In genomic region chr6:48016090-48016521, GRCm38 (mm10) we compare ENCODE assay signal across 8 mouse cellular contexts. TPM values are rescaled to one million over a fixed set of nuclear protein-coding genes. Genes with fewer than 3 reads are reported as not detected.
DNase-seq lines count a peak whose midpoint lies in the region; ATAC-seq and TF ChIP-seq lines count a peak whose summit lies in the region.

No protein-coding gene starts in this region.

- H3K27ac ChIP-seq in cortical plate, adult 2 months (ENCODE audit: insufficient read depth, low read length): no peak overlapping the region
- peak overlapping the region; percentile 51; the same call in 1 of the 2 replicates for H3K27ac ChIP-seq in intestine, embryonic 14.5 days (ENCODE audit: low read depth)
- no peak overlapping the region for H3K27ac ChIP-seq in limb, embryonic 11.5 days (replicated peaks; ENCODE audit: low read depth, low read length)
- no peak overlapping the region for H3K27ac ChIP-seq in midbrain, embryonic 12.5 days (replicated peaks)

- no peaks in the 10 kb centered on the region for H3K9me3 ChIP-seq in intestine, embryonic 14.5 days (ENCODE audit: control insufficient read depth, low read length)
- no peaks in the 10 kb centered on the region for H3K9me3 ChIP-seq in limb, embryonic 11.5 days (ENCODE audit: control insufficient read depth, low read length)
- H3K9me3 ChIP-seq in midbrain, embryonic 12.5 days: no peaks in the 10 kb centered on the region

- no peaks in the 10 kb centered on the region for H3K4me1 ChIP-seq in cortical plate, adult 2 months (ENCODE audit: control insufficient read depth, insufficient read depth, low read length)
- no peaks in the 10 kb centered on the region for H3K4me1 ChIP-seq in intestine, embryonic 14.5 days (replicated peaks; ENCODE audit: control insufficient read depth, insufficient read depth, low read length)
- no peaks in the 10 kb centered on the region for H3K4me1 ChIP-seq in limb, embryonic 11.5 days (ENCODE audit: control insufficient read depth, insufficient read depth, low read length)
- peaks cover 6% of the 10 kb centered on the region; the same call in 1 of the 2 replicates for H3K4me1 ChIP-seq in midbrain, embryonic 12.5 days

- 0 out of 2 replicates have a peak, but pooled peaks cover 7% of the 10 kb centered on the region for H3K36me3 ChIP-seq in intestine, embryonic 14.5 days (ENCODE audit: control insufficient read depth, insufficient read depth, low read length)
- no peaks in the 10 kb centered on the region for H3K36me3 ChIP-seq in limb, embryonic 11.5 days (ENCODE audit: control insufficient read depth, insufficient read depth, low read length)
- 0 out of 2 replicates have a peak, but pooled peaks cover 6% of the 10 kb centered on the region for H3K36me3 ChIP-seq in midbrain, embryonic 12.5 days

- no peak for TF ChIP-seq POLR2A in cortical plate, adult 2 months (IDR thresholded peaks at IDR 0.05; ENCODE audit: extremely low read depth, insufficient read depth, low read length)

- DNase-seq in layer of hippocampus, adult 11-12 months (ENCODE audit: low spot score): peak; percentile 80
- DNase-seq in layer of hippocampus, adult 9-10 months (ENCODE audit: low spot score): no peak
- DNase-seq in gastrocnemius, postnatal 4 days (ENCODE audit: low spot score in 2 of 2): peak; percentile 61 to 68
- DNase-seq in intestine, embryonic 14.5 days (ENCODE audit: low spot score): peak; percentile 74
- peak; percentile 90 for DNase-seq in limb, embryonic 11.5 days (ENCODE audit: low spot score)
- peak; percentile 20 for DNase-seq in spleen, adult 12 weeks (ENCODE audit: low spot score)

- H3K4me2 ChIP-seq in intestine, embryonic 14.5 days (ENCODE audit: low read length): peak overlapping the region; percentile 54
- peak overlapping the region; percentile 50 for H3K4me2 ChIP-seq in limb, embryonic 11.5 days (ENCODE audit: low read depth, severe bottlenecking)
- H3K4me2 ChIP-seq in midbrain, embryonic 12.5 days (replicated peaks): peak overlapping the region; percentile 65

- 0% methylated on average over 19 of the region's 24 CpGs for WGBS in intestine, embryonic 14.5 days
- 0% methylated on average over 21 of the region's 24 CpGs for WGBS in limb, embryonic 11.5 days
- WGBS in midbrain, embryonic 12.5 days: 1% methylated on average over 24 of the region's 24 CpGs

- peak overlapping the region; percentile 47 for H3K9ac ChIP-seq in intestine, embryonic 14.5 days (ENCODE audit: low read length)
- H3K9ac ChIP-seq in limb, embryonic 11.5 days (ENCODE audit: low read length): peak overlapping the region; percentile 67
- H3K9ac ChIP-seq in midbrain, embryonic 12.5 days (replicated peaks): peak overlapping the region; percentile 53

- peak; percentile 95 for ATAC-seq in intestine, embryonic 14.5 days (replicated peaks; ENCODE audit: low FRiP score, low TSS enrichment, low read depth)
- peak; percentile 95 for ATAC-seq in limb, embryonic 11.5 days (ENCODE audit: insufficient number of reproducible peaks, low FRiP score, low TSS enrichment, low read depth)
- ATAC-seq in midbrain, embryonic 12.5 days (ENCODE audit: low FRiP score, low read depth): peak; percentile 91

- H3K27me3 ChIP-seq in intestine, embryonic 14.5 days (replicated peaks; ENCODE audit: control insufficient read depth, insufficient read depth, low read length): no peaks in the 10 kb centered on the region
- no peaks in the 10 kb centered on the region for H3K27me3 ChIP-seq in limb, embryonic 11.5 days (ENCODE audit: control insufficient read depth, insufficient read depth, low read length)
- H3K27me3 ChIP-seq in midbrain, embryonic 12.5 days: no peaks in the 10 kb centered on the region

- peak overlapping the region; percentile 12; the same call in 1 of the 2 replicates for H3K4me3 ChIP-seq in cortical plate, adult 2 months (ENCODE audit: insufficient read depth, low read length)
- H3K4me3 ChIP-seq in intestine, embryonic 14.5 days (ENCODE audit: low read depth, low read length): peak overlapping the region; percentile 30
- peak overlapping the region; percentile 27 for H3K4me3 ChIP-seq in limb, embryonic 11.5 days (ENCODE audit: low read depth, low read length)
- peak overlapping the region; percentile 48 for H3K4me3 ChIP-seq in midbrain, embryonic 12.5 days

- peak; percentile 44; the same call in 1 of the 2 replicates for TF ChIP-seq CTCF in cortical plate, adult 2 months (IDR thresholded peaks at IDR 0.05; ENCODE audit: extremely low read depth, insufficient read depth, low read length)

RNA-seq across cellular contexts. Expression of gene Zfp777, which starts 32.6 kb away (rescaled TPM):
- polyA plus RNA-seq in cortical plate, adult 2 months (2012; rRNA removed): 18.1 and 18.9 TPM in 2 replicates
- 10 to 100 TPM; 25.8 to 26.4 TPM for total RNA-seq in gastrocnemius, postnatal 4 days (2021)
- 8.7 and 10.5 TPM in 2 replicates for polyA plus RNA-seq in intestine, embryonic 14.5 days (2014; fragmentation: Nextera tagmentation; extraction: Ambion mirVana)
- 9.3 and 9.8 TPM in 2 replicates for polyA plus RNA-seq in limb, embryonic 11.5 days (2014; fragmentation: Nextera tagmentation; extraction: Ambion mirVana)
- polyA plus RNA-seq in midbrain, embryonic 12.5 days (2016; fragmentation: Nextera tagmentation; extraction: Ambion mirVana): 11.7 and 14.0 TPM in 2 replicates
